Mouse (Mus musculus): Measurements from ENCODE around the gene 9130213A22Rik. TPM values are rescaled to one million over a fixed set of nuclear protein-coding genes. Genes with fewer than 3 reads are reported as not detected.

The 9130213A22Rik gene
- polyA plus RNA-seq, 2 experiments, result 0.41 to 1.1 TPM

DNA sequence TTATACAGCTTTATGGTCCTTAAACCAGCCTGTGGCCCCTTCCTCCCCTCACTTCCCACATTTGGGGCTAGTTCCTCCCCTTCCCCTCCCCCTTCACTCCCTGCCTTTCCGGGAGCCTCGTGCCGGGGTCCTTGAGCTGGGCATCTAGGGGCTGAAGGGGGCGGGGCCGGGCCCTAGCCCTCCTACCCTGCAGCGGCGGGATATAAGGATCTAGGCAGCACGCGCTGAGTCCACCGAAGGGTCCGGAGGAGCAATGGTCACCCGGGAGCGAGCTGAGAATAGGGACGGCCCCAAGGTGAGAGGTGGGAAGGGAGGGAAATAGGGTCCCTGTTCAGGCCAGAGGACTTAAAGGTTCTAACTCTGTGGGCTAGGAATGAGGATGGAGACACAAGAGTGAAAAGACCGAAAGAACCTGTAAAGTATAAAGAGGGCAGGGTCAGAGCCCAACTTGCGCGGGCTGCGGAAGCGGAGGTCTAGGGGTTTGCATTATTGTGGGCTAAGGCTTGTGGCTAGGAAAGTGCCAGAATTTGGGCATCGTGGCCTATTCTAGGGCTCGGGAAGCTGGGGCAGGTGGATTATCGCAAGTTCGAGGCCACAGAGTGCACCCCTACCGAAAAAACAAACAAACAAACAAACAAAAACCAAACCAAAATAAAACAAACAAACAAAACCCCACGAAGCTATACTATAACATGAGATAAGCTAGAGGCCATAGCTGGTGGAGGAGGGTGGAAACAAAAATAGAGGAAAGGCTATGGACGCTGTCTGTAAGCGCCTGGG lies 2.0 kb downstream of the 9130213A22Rik start, which contains the start of gene Hes7:
Hes7 (plus strand) TSS at position 184 of the 780 bp plus-strand sequence.
- ATAC-seq (ENCODE audit: low FRiP score, low read depth), result no peak
- WGBS, result 4% methylated on average over 27 of the region's 27 CpGs
- H3K9me3 ChIP-seq (ENCODE audit: control insufficient read depth, low read length), result no peaks in the 10 kb centered on the region
- TF ChIP-seq POLR2A (IDR thresholded peaks at IDR 0.05; ENCODE audit: borderline replicate concordance, extremely low read depth, insufficient read depth, insufficient read length), result no peak
- peaks cover 22% of the 10 kb centered on the region for H3K4me1 ChIP-seq (ENCODE audit: control insufficient read depth, insufficient read depth, low read length)
- no peak within 1 kb of the TSS for H3K27ac ChIP-seq (replicated peaks; ENCODE audit: low read depth, low read length)
- peak within 1 kb of the TSS; percentile 65 for H3K9ac ChIP-seq (ENCODE audit: low read depth, low read length, severe bottlenecking)
- peak within 1 kb of the TSS; percentile 74 for H3K4me3 ChIP-seq (replicated peaks; ENCODE audit: low read length)
- H3K4me2 ChIP-seq (replicated peaks; ENCODE audit: low read depth, low read length, severe bottlenecking), result peak within 1 kb of the TSS; percentile 90
- DNase-seq (ENCODE audit: low spot score), result no peak
- no peaks in the 10 kb centered on the region for H3K27me3 ChIP-seq (ENCODE audit: control insufficient read depth, insufficient read depth, low read length)
- no peaks in the 10 kb centered on the region for H3K36me3 ChIP-seq (ENCODE audit: control insufficient read depth, insufficient read depth, low read length)

DNA sequence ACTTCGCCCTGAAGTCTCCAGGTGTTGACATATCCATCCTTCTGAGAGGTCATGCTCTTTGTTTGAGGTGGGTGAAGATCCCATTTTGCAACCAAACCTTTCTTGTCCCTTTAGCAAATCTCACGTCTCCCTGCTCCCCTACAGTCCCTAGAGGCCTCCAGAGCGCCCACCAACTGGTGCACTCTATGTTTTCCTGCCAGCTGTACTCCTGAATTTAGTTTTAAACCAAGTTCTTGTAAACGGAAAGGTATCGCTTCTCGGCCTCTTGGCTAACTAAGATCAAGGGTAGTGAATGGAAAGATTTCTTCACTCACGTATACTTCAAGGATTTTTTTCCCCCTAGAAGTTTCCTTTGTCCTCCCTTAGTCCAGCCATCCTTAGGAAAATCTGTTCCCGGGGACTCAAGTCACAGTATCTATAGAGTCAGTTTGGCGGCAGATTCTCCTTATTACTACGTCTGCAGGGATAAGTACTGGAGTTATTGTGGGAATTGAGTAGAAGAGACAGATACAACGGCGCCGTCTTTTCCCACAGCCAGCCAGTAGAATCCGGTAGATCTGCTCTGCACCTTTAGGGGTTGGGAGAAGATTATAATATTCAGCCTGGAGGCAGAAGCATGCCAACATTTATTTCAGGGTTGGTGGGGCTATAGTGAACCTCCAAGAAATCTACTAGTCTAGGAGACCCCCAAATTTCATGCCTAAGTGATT lies 2.8 kb downstream of the 9130213A22Rik start:
- DNase-seq (ENCODE audit: low spot score), result no peak
- ATAC-seq (ENCODE audit: low FRiP score, low read depth), result no peak
- 28% methylated on average over 14 of the region's 14 CpGs for WGBS
- Histone ChIP-seq H3K4me1 (ENCODE audit: control insufficient read depth, insufficient read depth, low read length) (peaks cover 22% of the 10 kb centered on the region), H3K27me3 (ENCODE audit: control insufficient read depth, insufficient read depth, low read length) (no peaks in the 10 kb centered on the region), H3K27ac (replicated peaks; ENCODE audit: low read depth, low read length) (no peak overlapping the region), H3K9ac (ENCODE audit: low read depth, low read length, severe bottlenecking) (no peak overlapping the region), H3K9me3 (ENCODE audit: control insufficient read depth, low read length) (no peaks in the 10 kb centered on the region), H3K4me2 (replicated peaks; ENCODE audit: low read depth, low read length, severe bottlenecking) (peak overlapping the region; percentile 90), H3K4me3 (replicated peaks; ENCODE audit: low read length) (peak overlapping the region; percentile 74), H3K36me3 (ENCODE audit: control insufficient read depth, insufficient read depth, low read length) (no peaks in the 10 kb centered on the region)
- no peak for TF ChIP-seq POLR2A (IDR thresholded peaks at IDR 0.05; ENCODE audit: borderline replicate concordance, extremely low read depth, insufficient read depth, insufficient read length)

DNA sequence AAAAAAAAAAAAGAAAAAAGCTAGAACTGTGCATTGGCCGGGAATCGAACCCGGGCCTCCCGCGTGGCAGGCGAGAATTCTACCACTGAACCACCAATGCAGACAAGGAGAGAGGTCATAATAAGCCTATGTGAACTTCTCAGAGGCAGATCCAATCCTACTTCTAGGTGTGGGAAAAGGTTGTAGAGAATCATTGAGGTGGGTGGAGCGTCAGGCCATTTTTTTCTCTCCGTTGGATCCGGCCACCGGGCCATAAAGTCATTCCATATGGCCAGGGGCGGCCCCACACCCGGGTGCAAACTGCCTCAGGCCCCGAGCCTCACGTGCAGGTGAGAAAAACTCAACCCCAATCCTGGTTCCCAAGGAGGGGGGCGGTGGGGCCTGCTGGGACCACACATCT lies 3.6 kb downstream of the 9130213A22Rik start:
- Histone ChIP-seq H3K4me2 (replicated peaks; ENCODE audit: low read depth, low read length, severe bottlenecking) (peak overlapping the region; percentile 82), H3K27me3 (ENCODE audit: control insufficient read depth, insufficient read depth, low read length) (no peaks in the 10 kb centered on the region), H3K27ac (replicated peaks; ENCODE audit: low read depth, low read length) (no peak overlapping the region), H3K36me3 (ENCODE audit: control insufficient read depth, insufficient read depth, low read length) (no peaks in the 10 kb centered on the region), H3K4me3 (replicated peaks; ENCODE audit: low read length) (peak overlapping the region; percentile 60), H3K4me1 (ENCODE audit: control insufficient read depth, insufficient read depth, low read length) (peaks cover 22% of the 10 kb centered on the region), H3K9ac (ENCODE audit: low read depth, low read length, severe bottlenecking) (no peak overlapping the region), H3K9me3 (ENCODE audit: control insufficient read depth, low read length) (no peaks in the 10 kb centered on the region)
- DNase-seq (ENCODE audit: low spot score) (peak; percentile 94), ATAC-seq (ENCODE audit: low FRiP score, low read depth) (peak; percentile 48)
- WGBS, result 0% methylated on average over 15 of the region's 15 CpGs
- TF ChIP-seq POLR2A (IDR thresholded peaks at IDR 0.05; ENCODE audit: borderline replicate concordance, extremely low read depth, insufficient read depth, insufficient read length), result no peak

DNA sequence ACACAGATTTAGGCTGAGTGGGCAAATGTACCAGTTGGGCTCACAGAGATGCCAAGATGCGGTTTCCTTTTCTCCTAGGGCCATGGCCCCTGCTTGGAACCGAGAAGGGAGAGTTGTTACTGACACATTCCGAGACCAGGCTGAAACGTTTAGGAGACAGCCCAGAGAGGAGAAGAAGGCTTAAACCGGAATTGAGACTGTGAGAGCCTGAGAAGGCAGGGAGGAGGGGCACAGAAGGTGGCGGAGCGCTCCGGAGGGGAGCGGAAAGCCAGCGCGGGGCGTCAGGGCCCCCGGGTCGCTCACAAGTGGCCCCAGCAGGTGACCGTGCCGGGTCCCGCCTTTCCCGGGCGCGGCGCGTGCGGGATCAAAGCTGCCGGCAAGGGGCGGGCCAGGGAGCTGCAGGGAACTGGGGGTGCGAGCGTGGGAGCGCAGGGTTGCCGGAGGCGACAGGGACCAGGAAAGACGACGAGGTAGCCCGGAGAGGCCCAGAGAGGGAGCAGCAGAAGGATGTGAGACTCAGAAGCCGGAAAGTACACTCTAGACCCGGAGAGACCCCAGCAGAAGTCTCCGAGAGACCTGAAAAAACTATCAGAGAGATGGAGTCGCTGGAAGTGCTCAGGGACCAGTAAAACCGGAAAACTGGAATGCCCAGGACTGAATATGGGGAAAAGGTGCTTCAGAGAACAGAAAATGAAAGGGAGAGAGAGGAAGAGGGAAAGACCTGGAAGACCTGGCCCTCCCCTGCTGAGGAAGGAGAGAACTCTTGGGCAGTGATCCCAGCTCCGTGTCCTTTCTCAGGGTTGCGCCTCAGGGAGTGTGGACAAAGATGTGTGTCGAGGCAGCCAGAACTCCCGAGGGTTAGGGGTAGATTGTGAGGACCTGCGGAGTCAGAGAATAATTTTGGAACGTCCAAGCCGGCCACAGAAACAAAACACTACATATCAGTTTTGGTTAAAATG lies 4.4 kb downstream of the 9130213A22Rik start:
- Histone ChIP-seq H3K9ac (ENCODE audit: low read depth, low read length, severe bottlenecking) (peak overlapping the region; percentile 62), H3K9me3 (ENCODE audit: control insufficient read depth, low read length) (no peaks in the 10 kb centered on the region), H3K36me3 (ENCODE audit: control insufficient read depth, insufficient read depth, low read length) (no peaks in the 10 kb centered on the region), H3K27me3 (ENCODE audit: control insufficient read depth, insufficient read depth, low read length) (no peaks in the 10 kb centered on the region), H3K27ac (replicated peaks; ENCODE audit: low read depth, low read length) (peak overlapping the region; percentile 39), H3K4me3 (replicated peaks; ENCODE audit: low read length) (peak overlapping the region; percentile 60), H3K4me2 (replicated peaks; ENCODE audit: low read depth, low read length, severe bottlenecking) (peak overlapping the region; percentile 82), H3K4me1 (ENCODE audit: control insufficient read depth, insufficient read depth, low read length) (peaks cover 22% of the 10 kb centered on the region)
- ATAC-seq (ENCODE audit: low FRiP score, low read depth), result peak; percentile 16; the same call in 1 of the 2 replicates
- DNase-seq (ENCODE audit: low spot score), result no peak
- 0 out of 2 replicates have a peak, but pooled peaks have one; percentile 9 for TF ChIP-seq POLR2A (IDR thresholded peaks at IDR 0.05; ENCODE audit: borderline replicate concordance, extremely low read depth, insufficient read depth, insufficient read length)
- WGBS, result under 1% methylated on average over 45 of the region's 45 CpGs
